Mouse (Mus musculus): Measurements from ENCODE around the gene Tmem11.

DNA sequence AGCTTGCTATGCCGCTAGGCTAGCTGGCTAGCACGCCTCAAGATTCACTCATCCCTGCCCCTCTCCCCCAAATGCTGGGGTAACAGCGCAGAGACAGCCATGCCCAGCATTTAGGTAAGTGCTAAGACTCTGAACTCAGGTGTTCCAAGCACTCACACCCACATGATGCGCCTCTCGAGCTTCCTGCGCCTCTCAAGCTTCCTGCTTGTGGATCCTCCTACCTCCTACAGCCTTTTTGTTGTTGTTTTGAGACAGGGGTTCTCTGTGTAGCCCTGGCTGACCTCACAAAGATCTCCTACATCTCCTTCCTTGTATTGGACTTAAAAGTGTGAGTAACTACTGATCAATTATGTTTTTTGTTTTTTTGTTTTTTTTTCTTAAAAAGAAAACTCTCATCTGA, 6.0 kb downstream of the Tmem11 start:
- no peak for TF ChIP-seq EP300 (IDR thresholded peaks at IDR 0.05)
- TF ChIP-seq CTCF (IDR thresholded peaks at IDR 0.05), result no peak

Measured in lung, postnatal 0 days (tissue).